Mouse (Mus musculus): ENCODE data around the gene Pih1d1. TPM values are rescaled to one million over a fixed set of nuclear protein-coding genes. Genes with fewer than 3 reads are reported as not detected.

The Pih1d1 gene
- total and polyA plus RNA-seq, 3 experiments: 37.4 to 69.3 (median 50.3) TPM

Other genes starting within 250 kb of the Pih1d1 start
Only the 20 nearest of the 32 such genes appear.
- 5.0 and 10.6 TPM in 2 replicates for gene Rras, start 136.3 kb upstream of the Pih1d1 start, total RNA-seq (2012; rRNA removed)
- 6.6 and 7.2 TPM in 2 replicates for gene Rras, start 136.3 kb upstream of the Pih1d1 start, total RNA-seq (2014; rRNA removed)
- gene Rras, start 136.3 kb upstream of the Pih1d1 start, polyA plus RNA-seq (2012; ENCODE audit: insufficient read length, low read depth): 18.5 and 19.8 TPM in 2 replicates
- gene Prr12, start 101.4 kb upstream of the Pih1d1 start, total RNA-seq (2012; rRNA removed): 5.7 and 6.5 TPM in 2 replicates
- gene Prr12, start 101.4 kb upstream of the Pih1d1 start, total RNA-seq (2014; rRNA removed): 1.1 and 1.2 TPM in 2 replicates
- 18.0 and 20.5 TPM in 2 replicates for gene Prr12, start 101.4 kb upstream of the Pih1d1 start, polyA plus RNA-seq (2012; ENCODE audit: insufficient read length, low read depth)
- gene Nosip, start 91.9 kb upstream of the Pih1d1 start, total RNA-seq (2012; rRNA removed): 73.2 and 86.8 TPM in 2 replicates
- gene Nosip, start 91.9 kb upstream of the Pih1d1 start, total RNA-seq (2014; rRNA removed): 79.3 and 81.4 TPM in 2 replicates
- 72.4 and 83.9 TPM in 2 replicates for gene Nosip, start 91.9 kb upstream of the Pih1d1 start, polyA plus RNA-seq (2012; ENCODE audit: insufficient read length, low read depth)
- 7.1 and 7.6 TPM in 2 replicates for gene Prrg2, start 91.6 kb upstream of the Pih1d1 start, total RNA-seq (2012; rRNA removed)
- 6.1 and 6.7 TPM in 2 replicates for gene Prrg2, start 91.6 kb upstream of the Pih1d1 start, total RNA-seq (2014; rRNA removed)
- gene Prrg2, start 91.6 kb upstream of the Pih1d1 start, polyA plus RNA-seq (2012; ENCODE audit: insufficient read length, low read depth): 7.2 and 7.7 TPM in 2 replicates
- 0.38 and 0.42 TPM in 2 replicates for gene Rcn3, start 62.1 kb upstream of the Pih1d1 start, total RNA-seq (2012; rRNA removed)
- gene Rcn3, start 62.1 kb upstream of the Pih1d1 start, total RNA-seq (2014; rRNA removed): not detected in 2 replicates
- not detected in 2 replicates for gene Rcn3, start 62.1 kb upstream of the Pih1d1 start, polyA plus RNA-seq (2012; ENCODE audit: insufficient read length, low read depth)
- 0.13 and 0.17 TPM in 2 replicates for gene Fcgrt, start 50.5 kb upstream of the Pih1d1 start, total RNA-seq (2012; rRNA removed)
- not detected in 2 replicates for gene Fcgrt, start 50.5 kb upstream of the Pih1d1 start, total RNA-seq (2014; rRNA removed)
- gene Fcgrt, start 50.5 kb upstream of the Pih1d1 start, polyA plus RNA-seq (2012; ENCODE audit: insufficient read length, low read depth): 0.15 and 0.16 TPM in 2 replicates
- gene Rps11, start 29.9 kb upstream of the Pih1d1 start, total RNA-seq (2012; rRNA removed): 1,839 and 2,104 TPM in 2 replicates
- 898 and 923 TPM in 2 replicates for gene Rps11, start 29.9 kb upstream of the Pih1d1 start, total RNA-seq (2014; rRNA removed)
- 1,465 and 1,699 TPM in 2 replicates for gene Rps11, start 29.9 kb upstream of the Pih1d1 start, polyA plus RNA-seq (2012; ENCODE audit: insufficient read length, low read depth)
- 5,043 and 5,211 TPM in 2 replicates for gene Rpl13a, start 25.5 kb upstream of the Pih1d1 start, total RNA-seq (2012; rRNA removed)
- gene Rpl13a, start 25.5 kb upstream of the Pih1d1 start, total RNA-seq (2014; rRNA removed): 2,822 and 2,851 TPM in 2 replicates
- gene Rpl13a, start 25.5 kb upstream of the Pih1d1 start, polyA plus RNA-seq (2012; ENCODE audit: insufficient read length, low read depth): 4,154 and 5,174 TPM in 2 replicates
- gene Gm45713, start 18.1 kb upstream of the Pih1d1 start, total RNA-seq (2012; rRNA removed): 1.3 and 2.2 TPM in 2 replicates
- gene Gm45713, start 18.1 kb upstream of the Pih1d1 start, total RNA-seq (2014; rRNA removed): not detected in 2 replicates
- gene Gm45713, start 18.1 kb upstream of the Pih1d1 start, polyA plus RNA-seq (2012; ENCODE audit: insufficient read length, low read depth): 1.4 TPM in 1 of 2 replicates, not detected in the other
- gene Flt3l, start 17.9 kb upstream of the Pih1d1 start, total RNA-seq (2012; rRNA removed): 4.0 and 4.9 TPM in 2 replicates
- gene Flt3l, start 17.9 kb upstream of the Pih1d1 start, total RNA-seq (2014; rRNA removed): 4.3 and 4.6 TPM in 2 replicates
- gene Flt3l, start 17.9 kb upstream of the Pih1d1 start, polyA plus RNA-seq (2012; ENCODE audit: insufficient read length, low read depth): 11.4 and 14.9 TPM in 2 replicates
- gene Aldh16a1, start 281 bp downstream of the Pih1d1 start, total RNA-seq (2012; rRNA removed): 41.6 and 45.1 TPM in 2 replicates
- 26.9 and 27.8 TPM in 2 replicates for gene Aldh16a1, start 281 bp downstream of the Pih1d1 start, total RNA-seq (2014; rRNA removed)
- 49.8 and 53.5 TPM in 2 replicates for gene Aldh16a1, start 281 bp downstream of the Pih1d1 start, polyA plus RNA-seq (2012; ENCODE audit: insufficient read length, low read depth)
- not detected in 2 replicates for gene Slc17a7, start 9.6 kb downstream of the Pih1d1 start, total RNA-seq (2012; rRNA removed)
- not detected in 2 replicates for gene Slc17a7, start 9.6 kb downstream of the Pih1d1 start, total RNA-seq (2014; rRNA removed)
- 0.11 TPM in 1 of 2 replicates, not detected in the other for gene Slc17a7, start 9.6 kb downstream of the Pih1d1 start, polyA plus RNA-seq (2012; ENCODE audit: insufficient read length, low read depth)
- not detected in 2 replicates for gene Gfy, start 25.3 kb downstream of the Pih1d1 start, total RNA-seq (2012; rRNA removed)
- not detected in 2 replicates for gene Gfy, start 25.3 kb downstream of the Pih1d1 start, total RNA-seq (2014; rRNA removed)
- gene Gfy, start 25.3 kb downstream of the Pih1d1 start, polyA plus RNA-seq (2012; ENCODE audit: insufficient read length, low read depth): not detected in 2 replicates
- gene Pth2, start 26.7 kb downstream of the Pih1d1 start, total RNA-seq (2012; rRNA removed): not detected in 2 replicates
- gene Pth2, start 26.7 kb downstream of the Pih1d1 start, total RNA-seq (2014; rRNA removed): not detected in 2 replicates
- not detected in 2 replicates for gene Pth2, start 26.7 kb downstream of the Pih1d1 start, polyA plus RNA-seq (2012; ENCODE audit: insufficient read length, low read depth)
- gene Ccdc155, start 50.6 kb downstream of the Pih1d1 start, total RNA-seq (2012; rRNA removed): 0.04 TPM in 1 of 2 replicates, not detected in the other
- gene Ccdc155, start 50.6 kb downstream of the Pih1d1 start, total RNA-seq (2014; rRNA removed): not detected in 2 replicates
- not detected in 2 replicates for gene Ccdc155, start 50.6 kb downstream of the Pih1d1 start, polyA plus RNA-seq (2012; ENCODE audit: insufficient read length, low read depth)
- 1.3 and 1.6 TPM in 2 replicates for gene Dkkl1, start 57.8 kb downstream of the Pih1d1 start, total RNA-seq (2012; rRNA removed)
- gene Dkkl1, start 57.8 kb downstream of the Pih1d1 start, total RNA-seq (2014; rRNA removed): 0.22 and 0.24 TPM in 2 replicates
- gene Dkkl1, start 57.8 kb downstream of the Pih1d1 start, polyA plus RNA-seq (2012; ENCODE audit: insufficient read length, low read depth): 0.44 and 0.60 TPM in 2 replicates
- gene Tead2, start 61.5 kb downstream of the Pih1d1 start, total RNA-seq (2012; rRNA removed): 0.38 and 0.71 TPM in 2 replicates
- 0.31 and 0.84 TPM in 2 replicates for gene Tead2, start 61.5 kb downstream of the Pih1d1 start, total RNA-seq (2014; rRNA removed)
- 2.5 and 3.0 TPM in 2 replicates for gene Tead2, start 61.5 kb downstream of the Pih1d1 start, polyA plus RNA-seq (2012; ENCODE audit: insufficient read length, low read depth)
- 71.3 and 91.1 TPM in 2 replicates for gene Cd37, start 84.8 kb downstream of the Pih1d1 start, total RNA-seq (2012; rRNA removed)
- 69.3 and 73.8 TPM in 2 replicates for gene Cd37, start 84.8 kb downstream of the Pih1d1 start, total RNA-seq (2014; rRNA removed)
- gene Cd37, start 84.8 kb downstream of the Pih1d1 start, polyA plus RNA-seq (2012; ENCODE audit: insufficient read length, low read depth): 397 and 437 TPM in 2 replicates
- gene Slc6a16, start 86.8 kb downstream of the Pih1d1 start, total RNA-seq (2012; rRNA removed): 0.08 TPM in 1 of 2 replicates, not detected in the other
- 0.13 TPM in 1 of 2 replicates, not detected in the other for gene Slc6a16, start 86.8 kb downstream of the Pih1d1 start, total RNA-seq (2014; rRNA removed)
- 0.37 and 0.49 TPM in 2 replicates for gene Slc6a16, start 86.8 kb downstream of the Pih1d1 start, polyA plus RNA-seq (2012; ENCODE audit: insufficient read length, low read depth)
- not detected in 2 replicates for gene Slc6a21, start 123.2 kb downstream of the Pih1d1 start, total RNA-seq (2012; rRNA removed)
- gene Slc6a21, start 123.2 kb downstream of the Pih1d1 start, total RNA-seq (2014; rRNA removed): not detected in 2 replicates
- gene Slc6a21, start 123.2 kb downstream of the Pih1d1 start, polyA plus RNA-seq (2012; ENCODE audit: insufficient read length, low read depth): not detected in 2 replicates